Mouse (Mus musculus) heart, adult 8-10 months (tissue): ENCODE data around the gene Grin2d. TPM values are rescaled to one million over a fixed set of nuclear protein-coding genes. Genes with fewer than 3 reads are reported as not detected.

Source experiments
- DNase-seq: peaks from one replicate; pipeline ENCODE4 v3.0.0; 2022; ENCODE audit warnings: low spot score
- total RNA-seq, 4 experiments: library from RNA; stranded (reverse); gene quantifications; 2 replicates each; pipeline ENCODE4 v1.2.4; 2022

Grin2d gene
- total RNA-seq, 4 experiments from 2014 or later, result 1.1 to 2.2 (median 1.3) TPM

- DNase-seq, result no peak
Measured at GRCm38 (mm10) chr7:45784524-45785372, 93.4 kb downstream of the Grin2d start, which contains the start of gene Sult2b1. Gene Sult2b1, minus strand, starts transcription at chr7:45784669.

GRCm38 (mm10) chr7:45783511-45784091 lies 94.6 kb downstream of the Grin2d start, which contains the start of gene Lmtk3:
Gene Lmtk3, plus strand, starts transcription at chr7:45783738.
- no peak for DNase-seq

- DNase-seq, result no peak
Measured at GRCm38 (mm10) chr7:45782271-45782670, 95.9 kb downstream of the Grin2d start.

Other genes starting within 250 kb of the Grin2d start
- gene Mamstr, start 238.4 kb downstream of the Grin2d start, total RNA-seq, result 1 to 10 TPM; 2.0 to 5.9 (median 5.1) TPM
- gene Fut2, start 212.0 kb downstream of the Grin2d start, total RNA-seq, result 1 to 10 TPM in 1 of 4 experiments, under 1 TPM in 3; 0.19 to 1.5 (median 0.58) TPM
- gene Ntn5, start 194.4 kb downstream of the Grin2d start, total RNA-seq, result under 1 TPM in 2 of 4 experiments, not detected in 2; 0.22 to 0.25 TPM
- gene Sec1, start 184.0 kb downstream of the Grin2d start, total RNA-seq, result under 1 TPM in 3 of 4 experiments, not detected in 1; 0.16 to 0.25 (median 0.23) TPM
- gene Car11, start 178.5 kb downstream of the Grin2d start, total RNA-seq, result 1 to 10 TPM; 5.5 to 8.7 (median 8.1) TPM
- gene Dbp, start 173.3 kb downstream of the Grin2d start, total RNA-seq, result 100 to 1,000 TPM in 3 of 4 experiments, 10 to 100 TPM in 1; 72.2 to 183 (median 152) TPM
- gene Rpl18, start 162.9 kb downstream of the Grin2d start, total RNA-seq, result 100 to 1,000 TPM; 552 to 697 (median 598) TPM
- 10 to 100 TPM; 15.3 to 19.3 (median 18.4) TPM for gene Sphk2, start 160.4 kb downstream of the Grin2d start, total RNA-seq
- gene Fam83e, start 157.2 kb downstream of the Grin2d start, total RNA-seq, result under 1 TPM; 0.19 to 0.55 (median 0.44) TPM
- not detected for gene Spaca4, start 152.6 kb downstream of the Grin2d start, total RNA-seq
- under 1 TPM in 1 of 4 experiments, not detected in 3; 0.22 TPM for gene Lmtk3, start 94.6 kb downstream of the Grin2d start, total RNA-seq
- not detected for gene Sult2b1, start 93.7 kb downstream of the Grin2d start, total RNA-seq
- gene Cyth2, start 63.8 kb downstream of the Grin2d start, total RNA-seq, result 10 to 100 TPM; 54.0 to 65.5 (median 62.1) TPM
- 1 to 10 TPM in 3 of 4 experiments, under 1 TPM in 1; 0.87 to 6.1 (median 3.1) TPM for gene Kcnj14, start 53.6 kb downstream of the Grin2d start, total RNA-seq
- 10 to 100 TPM; 10.2 to 16.0 (median 13.6) TPM for gene Grwd1, start 47.4 kb downstream of the Grin2d start, total RNA-seq
- gene Kdelr1, start 5.6 kb downstream of the Grin2d start, total RNA-seq, result 100 to 1,000 TPM; 115 to 134 (median 127) TPM
- not detected for gene Syngr4, start 18.3 kb upstream of the Grin2d start, total RNA-seq
- 100 to 1,000 TPM; 115 to 143 (median 126) TPM for gene Tmem143, start 18.6 kb upstream of the Grin2d start, total RNA-seq
- 10 to 100 TPM; 17.3 to 24.6 (median 22.3) TPM for gene Emp3, start 43.0 kb upstream of the Grin2d start, total RNA-seq
- 1 to 10 TPM in 3 of 4 experiments, under 1 TPM in 1; 0.66 to 1.4 (median 1.2) TPM for gene Ccdc114, start 45.7 kb upstream of the Grin2d start, total RNA-seq
- gene Abcc6, start 151.9 kb upstream of the Grin2d start, total RNA-seq, result not detected
- gene Nomo1, start 155.3 kb upstream of the Grin2d start, total RNA-seq, result 100 to 1,000 TPM in 1 of 4 experiments, 10 to 100 TPM in 3; 87.3 to 107 (median 96.3) TPM
- gene Kcnj11, start 222.4 kb upstream of the Grin2d start, total RNA-seq, result 100 to 1,000 TPM; 130 to 134 (median 132) TPM